Mouse (Mus musculus) macrophage (primary cell): Measurements from ENCODE around the gene Amtn. TPM values are rescaled to one million over a fixed set of nuclear protein-coding genes. Genes with fewer than 3 reads are reported as not detected.

Experiments
- polyA plus RNA-seq: library from polyadenylated mRNA; stranded (reverse); fragments of 250-400 nt; gene quantifications from 3 replicates; pipeline ENCODE4 v1.2.4, GENCODE M21; 2018; ENCODE audit warnings: inconsistent platforms

The Amtn gene
- polyA plus RNA-seq, 1 experiment from 2014 or later: not detected

Other genes with a start within 250 kb of the Amtn start
- not detected in 3 replicates for gene Gm11115, start 222.0 kb upstream of the Amtn start, polyA plus RNA-seq
- not detected in 3 replicates for gene Gm7714, start 107.2 kb upstream of the Amtn start, polyA plus RNA-seq
- gene Prol1, start 58.8 kb upstream of the Amtn start, polyA plus RNA-seq: not detected in 3 replicates
- gene Ambn, start 79.9 kb downstream of the Amtn start, polyA plus RNA-seq: not detected in 3 replicates
- not detected in 3 replicates for gene Enam, start 111.9 kb downstream of the Amtn start, polyA plus RNA-seq
- 0.27 to 1.2 TPM (median 0.77 TPM) in 3 replicates for gene Jchain, start 151.8 kb downstream of the Amtn start, polyA plus RNA-seq
- 69.2 to 155 TPM (median 75.8 TPM) in 3 replicates for gene Utp3, start 178.4 kb downstream of the Amtn start, polyA plus RNA-seq
- gene Rufy3, start 188.9 kb downstream of the Amtn start, polyA plus RNA-seq: 44.6 to 92.2 TPM (median 86.4 TPM) in 3 replicates